Mouse (Mus musculus) bone marrow macrophage, adult 2 months (primary cell): Measurements from ENCODE around the gene Tmtc4. TPM values are rescaled to one million over a fixed set of nuclear protein-coding genes. Genes with fewer than 3 reads are reported as not detected.

ENCODE experiments used
- H3K27ac ChIP-seq: 2 replicates; pipeline ENCODE4 v1.5.1; 2012; ENCODE audit warnings: low read depth, low read length; ENCODE audit not compliant: insufficient read depth
- H3K4me1 ChIP-seq: 2 replicates; pipeline ENCODE4 v1.6.1; 2012; ENCODE audit warnings: low read length; ENCODE audit not compliant: control insufficient read depth, insufficient read depth
- H3K4me3 ChIP-seq: 2 replicates; pipeline ENCODE4 v1.5.1; 2012; ENCODE audit warnings: mild to moderate bottlenecking, low read length, moderate library complexity; ENCODE audit not compliant: insufficient read depth
- CTCF ChIP-seq: IDR thresholded peaks from 2 replicates; pipeline ENCODE4 v1.5.1; 2012; ENCODE audit warnings: low read depth, mild to moderate bottlenecking, low read length, moderate library complexity
- POLR2A ChIP-seq: IDR thresholded peaks from 2 replicates; pipeline ENCODE4 v1.6.1; 2012; ENCODE audit warnings: mild to moderate bottlenecking, low read depth, low read length, borderline replicate concordance
- polyA plus RNA-seq: library from polyadenylated mRNA; stranded (reverse); fragments of >200 nt; gene quantifications from 2 replicates; pipeline ENCODE4 v1.2.4, GENCODE M21; 2012; ENCODE audit not compliant: missing spikeins, insufficient read depth, insufficient read length

The Tmtc4 gene
- polyA plus RNA-seq, 1 experiment = 6.7 TPM

- no peak for TF ChIP-seq POLR2A
- Histone ChIP-seq H3K27ac (no peak overlapping the region), H3K4me3 (no peak overlapping the region), H3K4me1 (peaks cover 5% of the 10 kb centered on the region)
Measured at GRCm38 (mm10) chr14:122887702-122888479, 95.9 kb downstream of the Tmtc4 start.

- H3K4me3 ChIP-seq = no peak overlapping the region
- peaks cover 5% of the 10 kb centered on the region for H3K4me1 ChIP-seq
- TF ChIP-seq CTCF (no peak), POLR2A (no peak)
- no peak overlapping the region for H3K27ac ChIP-seq
Measured at GRCm38 (mm10) chr14:122887278-122887677, 96.6 kb downstream of the Tmtc4 start.

- TF ChIP-seq CTCF = no peak
- TF ChIP-seq POLR2A = no peak
- H3K4me3 ChIP-seq = no peak overlapping the region
Measured at GRCm38 (mm10) chr14:122885893-122886292, 97.9 kb downstream of the Tmtc4 start.

GRCm38 (mm10) chr14:122883821-122884584 is 99.8 kb downstream of the Tmtc4 start:
- peaks cover 5% of the 10 kb centered on the region for H3K4me1 ChIP-seq
- no peak overlapping the region for H3K4me3 ChIP-seq
- no peak for TF ChIP-seq POLR2A
- H3K27ac ChIP-seq = no peak overlapping the region

More at GRCm38 (mm10) chr14:122885893-122886292, 97.9 kb downstream of the Tmtc4 start:
- H3K27ac ChIP-seq = no peak overlapping the region
- peaks cover 5% of the 10 kb centered on the region for H3K4me1 ChIP-seq

- TF ChIP-seq POLR2A = no peak
- TF ChIP-seq CTCF = no peak
- H3K27ac ChIP-seq = no peak overlapping the region
- no peak overlapping the region for H3K4me3 ChIP-seq
- peaks cover 5% of the 10 kb centered on the region for H3K4me1 ChIP-seq
Measured at GRCm38 (mm10) chr14:122883410-122883806, 100.4 kb downstream of the Tmtc4 start.

GRCm38 (mm10) chr14:122882795-122883409 is 100.9 kb downstream of the Tmtc4 start:
- Histone ChIP-seq H3K4me1 (peaks cover 5% of the 10 kb centered on the region), H3K4me3 (no peak overlapping the region), H3K27ac (no peak overlapping the region)
- TF ChIP-seq CTCF (no peak), POLR2A (no peak)

GRCm38 (mm10) chr14:122882201-122882639 is 101.6 kb downstream of the Tmtc4 start:
- Histone ChIP-seq H3K4me1 (peaks cover 5% of the 10 kb centered on the region), H3K27ac (no peak overlapping the region), H3K4me3 (no peak overlapping the region)
- TF ChIP-seq POLR2A (no peak), CTCF (no peak)

GRCm38 (mm10) chr14:122881699-122882098 is 102.1 kb downstream of the Tmtc4 start:
- Histone ChIP-seq H3K27ac (no peak overlapping the region), H3K4me1 (peaks cover 5% of the 10 kb centered on the region), H3K4me3 (no peak overlapping the region)
- TF ChIP-seq POLR2A = no peak
- no peak for TF ChIP-seq CTCF

- Histone ChIP-seq H3K27ac (no peak overlapping the region), H3K4me3 (no peak overlapping the region), H3K4me1 (peaks cover 5% of the 10 kb centered on the region)
- TF ChIP-seq CTCF = no peak
- TF ChIP-seq POLR2A = no peak
Measured at GRCm38 (mm10) chr14:122880291-122880690, 103.5 kb downstream of the Tmtc4 start.

GRCm38 (mm10) chr14:122877787-122878186 is 106.0 kb downstream of the Tmtc4 start:
- TF ChIP-seq POLR2A (no peak), CTCF (no peak)
- Histone ChIP-seq H3K4me1 (no peaks in the 10 kb centered on the region), H3K27ac (no peak overlapping the region), H3K4me3 (no peak overlapping the region)
